Mouse (Mus musculus) intestine, postnatal 0 days (tissue): ENCODE measurements around the gene Ano5. TPM values are rescaled to one million over a fixed set of nuclear protein-coding genes. Genes with fewer than 3 reads are reported as not detected.

Experiments
- ATAC-seq: fragments of 200-750 bp; cut with Nextera tagmentation; 2 replicates; pipeline ENCODE4 v1.8.0; 2017; ENCODE audit warnings: mild to moderate bottlenecking, moderate TSS enrichment, moderate library complexity
- H3K27ac ChIP-seq: fragments of 300-500 bp; sonication (generic); 2 replicates; pipeline ENCODE4 v1.5.1; 2014; ENCODE audit warnings: mild to moderate bottlenecking, low read depth, low read length, moderate library complexity
- H3K27me3 ChIP-seq: fragments of 300-500 bp; sonication (generic); replicated peaks from 2 replicates; pipeline ENCODE4 v1.6.1; 2014; ENCODE audit warnings: low read length, mixed read lengths; ENCODE audit not compliant: control insufficient read depth, insufficient read depth
- H3K36me3 ChIP-seq: fragments of 300-500 bp; sonication (generic); 2 replicates; pipeline ENCODE4 v1.6.1; 2014; ENCODE audit warnings: mild to moderate bottlenecking, moderate library complexity; ENCODE audit not compliant: control insufficient read depth, insufficient read depth
- H3K4me1 ChIP-seq: fragments of 300-500 bp; sonication (generic); replicated peaks from 2 replicates; pipeline ENCODE4 v1.6.1; 2014; ENCODE audit warnings: antibody characterized with exemption, low read length, mixed read lengths; ENCODE audit not compliant: control insufficient read depth, insufficient read depth
- H3K4me2 ChIP-seq: fragments of 300-500 bp; sonication (generic); replicated peaks from 2 replicates; pipeline ENCODE4 v1.6.1; 2014; ENCODE audit warnings: low read depth, mild to moderate bottlenecking, moderate library complexity
- H3K4me3 ChIP-seq: fragments of 300-500 bp; sonication (generic); 2 replicates; pipeline ENCODE4 v1.5.1; 2014; ENCODE audit warnings: low read depth, low read length
- H3K9ac ChIP-seq: fragments of 300-500 bp; sonication (generic); 2 replicates; pipeline ENCODE4 v1.6.1; 2014; ENCODE audit warnings: mild to moderate bottlenecking, low read depth, low read length
- H3K9me3 ChIP-seq: fragments of 300-500 bp; sonication (generic); 2 replicates; pipeline ENCODE4 v1.6.1; 2016; ENCODE audit warnings: mixed run types; ENCODE audit not compliant: control insufficient read depth
- CTCF ChIP-seq: sonication (generic); IDR thresholded peaks from 2 replicates; pipeline ENCODE4 v1.5.1; 2016; ENCODE audit warnings: low read depth, mild to moderate bottlenecking, control low read depth, antibody characterized with exemption, moderate library complexity
- WGBS: fragments of 180-500 bp; shearing (Covaris S2); extraction: QIAGEN DNeasy Blood & Tissue Kit; methylation state at CpG from one replicate; pipeline ENCODE4 v1.1.7; 2014; 5-methylcytosine and 5-hydroxymethylcytosine counted together
- polyA plus RNA-seq: library from polyadenylated mRNA; unstranded; fragments of >200 nt; fragmentation: Nextera tagmentation; extraction: Ambion mirVana; gene quantifications from 2 replicates; pipeline ENCODE4 v1.2.1, GENCODE M21; 2015

Ano5 gene
- polyA plus RNA-seq, 1 experiment from 2014 or later = 0.08 TPM

DNA sequence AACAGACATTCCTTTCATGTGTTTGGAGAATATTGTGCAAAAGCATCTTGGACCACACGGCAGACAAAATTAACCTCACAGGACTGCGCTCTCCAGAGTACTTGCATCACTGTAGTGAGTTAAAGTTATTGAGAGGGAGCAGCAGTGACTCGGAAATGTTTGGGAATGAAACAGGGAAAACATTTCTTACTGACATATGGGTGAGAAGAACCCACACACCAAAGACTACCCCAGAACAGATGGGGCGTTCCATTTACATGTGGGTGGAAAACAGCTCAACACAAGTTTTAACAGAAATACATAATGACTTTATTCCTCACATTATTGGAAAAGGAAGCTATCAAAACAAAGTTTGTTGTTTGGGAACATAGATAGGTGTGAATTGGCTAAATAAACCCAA, 89.2 kb downstream of the Ano5 start:
- Histone ChIP-seq H3K4me1 (no peaks in the 10 kb centered on the region), H3K9ac (no peak overlapping the region), H3K36me3 (no peaks in the 10 kb centered on the region), H3K27ac (no peak overlapping the region), H3K4me2 (no peak overlapping the region), H3K27me3 (no peaks in the 10 kb centered on the region), H3K9me3 (no peaks in the 10 kb centered on the region), H3K4me3 (no peak overlapping the region)
- TF ChIP-seq CTCF = no peak
- no peak for ATAC-seq
- WGBS = 75% methylated on average over 4 of the region's 4 CpGs

DNA sequence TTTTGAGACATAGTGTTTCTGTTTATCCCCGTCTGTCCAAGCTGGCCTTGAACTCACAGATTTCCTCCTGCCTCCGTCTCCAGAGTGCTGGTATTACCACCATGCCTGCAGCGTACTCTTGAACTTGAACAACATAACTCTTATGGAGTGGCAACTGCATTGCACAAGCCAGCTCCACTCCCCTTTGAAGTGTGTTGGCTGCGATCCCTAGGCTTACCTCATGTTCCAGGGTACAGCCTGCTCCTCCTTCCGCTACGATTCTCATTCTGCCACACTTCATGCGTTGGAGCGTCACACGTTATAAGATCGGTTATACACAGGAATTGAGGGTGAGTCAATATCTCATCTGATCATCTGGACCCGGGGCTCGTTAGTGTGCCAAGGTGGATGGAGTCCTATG, 92.9 kb downstream of the Ano5 start:
- no peak overlapping the region for H3K4me3 ChIP-seq
- H3K4me2 ChIP-seq = no peak overlapping the region
- H3K27ac ChIP-seq = no peak overlapping the region
- no peak overlapping the region for H3K9ac ChIP-seq
- no peak for TF ChIP-seq CTCF
- WGBS = 87% methylated on average over 12 of the region's 12 CpGs
- H3K4me1 ChIP-seq = no peaks in the 10 kb centered on the region
- H3K27me3 ChIP-seq = no peaks in the 10 kb centered on the region
- ATAC-seq = no peak
- no peaks in the 10 kb centered on the region for H3K9me3 ChIP-seq
- no peaks in the 10 kb centered on the region for H3K36me3 ChIP-seq

DNA sequence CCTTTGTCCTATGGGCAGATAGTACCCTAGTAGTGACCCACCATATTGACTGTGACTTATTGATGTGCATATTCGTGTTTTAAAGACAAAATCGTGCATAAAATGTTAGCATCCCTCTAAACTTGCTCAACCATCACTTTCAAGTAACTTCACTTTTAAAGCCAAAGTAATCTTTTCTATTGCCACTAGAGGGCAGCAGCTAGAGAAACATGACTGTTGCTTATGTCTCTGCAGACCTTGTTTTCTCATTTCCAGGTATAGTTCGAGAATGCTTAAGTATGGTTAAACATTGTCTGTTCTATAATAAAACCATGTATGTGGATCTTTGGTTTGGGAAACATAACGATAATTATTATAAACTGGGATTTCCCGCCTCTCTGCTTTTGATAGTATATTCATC, 103.6 kb downstream of the Ano5 start:
- 33% methylated on average over 5 of the region's 5 CpGs for WGBS

DNA sequence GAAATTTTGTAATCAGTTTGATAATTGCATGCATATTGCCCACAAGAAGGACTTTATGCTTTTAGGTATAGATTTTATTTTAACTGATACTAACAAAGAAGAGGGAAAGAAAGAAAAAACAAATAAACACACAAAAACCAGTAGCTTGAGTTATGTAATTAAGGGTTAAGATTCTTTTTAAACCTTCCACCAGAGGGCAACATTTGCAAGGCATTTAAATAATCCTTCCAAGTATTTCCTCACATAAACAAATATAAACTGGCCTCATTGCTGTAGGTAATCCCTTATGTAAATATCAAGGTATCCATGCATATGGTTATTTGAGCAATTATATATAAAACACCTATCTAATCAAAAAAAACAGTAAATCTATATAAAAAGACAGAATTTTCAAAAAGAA, 107.1 kb downstream of the Ano5 start:
- no peaks in the 10 kb centered on the region for H3K36me3 ChIP-seq
- H3K27ac ChIP-seq = no peak overlapping the region
- H3K9me3 ChIP-seq = no peaks in the 10 kb centered on the region
- no peak overlapping the region for H3K4me2 ChIP-seq
- peaks cover 17% of the 10 kb centered on the region for H3K27me3 ChIP-seq
- no peaks in the 10 kb centered on the region for H3K4me1 ChIP-seq
- H3K9ac ChIP-seq = no peak overlapping the region
- TF ChIP-seq CTCF = peak; percentile 60
- no peak overlapping the region for H3K4me3 ChIP-seq
- ATAC-seq = no peak

More for the DNA sequence above, 103.6 kb downstream of the Ano5 start:
- TF ChIP-seq CTCF = peak; percentile 73
- no peaks in the 10 kb centered on the region for H3K4me1 ChIP-seq
- H3K4me3 ChIP-seq = no peak overlapping the region
- H3K36me3 ChIP-seq = no peaks in the 10 kb centered on the region
- H3K9me3 ChIP-seq = no peaks in the 10 kb centered on the region
- ATAC-seq = no peak
- no peak overlapping the region for H3K4me2 ChIP-seq
- no peak overlapping the region for H3K27ac ChIP-seq
- H3K27me3 ChIP-seq = no peaks in the 10 kb centered on the region; the same call in 1 of the 2 replicates
- no peak overlapping the region for H3K9ac ChIP-seq

DNA sequence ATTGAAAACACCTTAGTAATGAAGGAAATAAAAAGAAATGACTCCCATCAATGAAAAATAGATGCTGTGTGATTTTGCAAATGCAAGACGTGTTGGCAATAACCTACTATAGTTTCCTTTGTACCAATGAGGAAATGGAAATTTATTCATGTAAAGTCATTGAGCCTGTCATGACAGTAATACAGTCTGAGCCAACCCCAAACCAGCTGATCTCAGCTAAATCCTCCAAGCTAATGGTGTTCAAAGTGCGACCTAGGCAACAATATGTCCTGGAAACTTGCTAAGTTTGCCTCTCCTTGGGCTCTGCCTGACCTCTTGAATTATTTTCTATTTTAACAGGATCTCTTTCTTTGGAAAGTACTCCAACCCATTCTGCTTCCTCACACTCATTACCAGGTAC, 107.6 kb downstream of the Ano5 start:
- 0 out of 2 replicates have a peak, but pooled peaks have one; percentile 51 for ATAC-seq
- Histone ChIP-seq H3K27ac (no peak overlapping the region), H3K27me3 (peaks cover 17% of the 10 kb centered on the region), H3K4me1 (no peaks in the 10 kb centered on the region), H3K9ac (no peak overlapping the region), H3K9me3 (no peaks in the 10 kb centered on the region), H3K36me3 (no peaks in the 10 kb centered on the region), H3K4me3 (no peak overlapping the region), H3K4me2 (no peak overlapping the region)
- 22% methylated on average over 2 of the region's 2 CpGs for WGBS
- no peak for TF ChIP-seq CTCF

DNA sequence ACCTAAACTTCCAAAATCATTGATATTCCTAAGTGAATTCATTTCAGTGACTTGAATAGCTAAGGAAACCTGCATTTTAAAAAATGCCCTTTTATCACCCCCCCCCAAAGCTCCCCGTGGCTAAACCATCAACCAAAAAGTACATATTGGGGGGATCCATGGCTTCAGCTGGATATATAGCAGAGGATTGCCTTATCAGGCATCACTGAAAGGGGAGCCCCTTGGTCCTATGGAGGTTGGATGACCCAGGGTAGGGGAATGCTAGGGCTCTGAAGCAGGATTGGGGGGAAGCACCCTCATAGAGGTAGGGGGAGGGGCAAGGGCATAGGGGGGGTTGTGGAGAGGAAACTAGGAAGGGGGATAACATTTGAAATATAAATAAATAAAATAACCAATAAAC, 109.1 kb downstream of the Ano5 start:
- no peak for ATAC-seq
- H3K36me3 ChIP-seq = no peaks in the 10 kb centered on the region
- H3K27ac ChIP-seq = no peak overlapping the region
- no peaks in the 10 kb centered on the region for H3K4me1 ChIP-seq
- 28% methylated on average over 1 of the region's 1 CpGs for WGBS
- peaks cover 30% of the 10 kb centered on the region for H3K27me3 ChIP-seq
- TF ChIP-seq CTCF = no peak
- H3K9ac ChIP-seq = no peak overlapping the region
- H3K4me2 ChIP-seq = no peak overlapping the region
- no peak overlapping the region for H3K4me3 ChIP-seq
- H3K9me3 ChIP-seq = no peaks in the 10 kb centered on the region

DNA sequence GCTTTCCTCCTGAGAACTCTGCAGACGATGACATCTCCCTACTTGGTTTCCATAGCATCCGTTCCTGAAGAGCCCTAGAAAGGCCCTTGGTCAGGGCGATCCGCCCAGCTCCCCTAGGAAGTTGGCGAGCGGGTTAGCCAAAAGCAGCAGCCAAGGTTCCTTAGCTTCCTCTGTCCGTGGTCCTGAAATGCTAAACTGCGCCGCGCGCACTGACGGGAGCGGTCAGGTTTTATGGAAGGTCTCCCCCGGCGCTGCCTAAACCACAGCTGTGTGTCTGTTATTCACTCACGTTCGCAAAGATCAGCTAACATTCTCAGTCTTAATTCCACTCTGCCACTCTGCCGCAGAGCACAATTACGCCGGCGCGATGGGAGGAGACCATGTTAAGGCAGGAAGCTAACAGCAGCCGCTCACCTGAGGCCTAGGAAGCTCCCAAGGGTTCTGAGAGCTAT, 110.9 kb downstream of the Ano5 start, which contains the start of gene Slc17a6:
TSS of gene Slc17a6 (plus strand) at position 313 of the 452 bp plus-strand sequence.
- no peak for ATAC-seq
- TF ChIP-seq CTCF = no peak
- Histone ChIP-seq H3K4me2 (no peak within 1 kb of the TSS), H3K4me3 (no peak within 1 kb of the TSS), H3K27ac (no peak within 1 kb of the TSS), H3K4me1 (no peaks in the 10 kb centered on the region), H3K36me3 (no peaks in the 10 kb centered on the region), H3K9ac (no peak within 1 kb of the TSS), H3K9me3 (no peaks in the 10 kb centered on the region), H3K27me3 (peaks cover 47% of the 10 kb centered on the region)
- under 1% methylated on average over 23 of the region's 23 CpGs for WGBS
